Mouse (Mus musculus): ENCODE data around the gene Mtor. TPM values are rescaled to one million over a fixed set of nuclear protein-coding genes. Genes with fewer than 3 reads are reported as not detected.

Gene Mtor
- 10 to 100 TPM; 49.8 to 51.4 TPM for total RNA-seq (2021)
- long read RNA-seq, experiment 1, partial matches to known transcripts, result 10 of 17 reads
- long read RNA-seq, experiment 1, other reads (novel, unspliced or antisense), result 5 of 17 reads
- long read RNA-seq, experiment 2, partial matches to known transcripts, result 5 of 8 reads
- long read RNA-seq, experiment 2, other reads (novel, unspliced or antisense), result 3 of 8 reads

GRCm38 (mm10) chr4:148448179-148448852 is at the start of gene Mtor:
Gene Mtor (plus strand): TSS chr4:148448611.
- peak; percentile 97 to 99 for DNase-seq

GRCm38 (mm10) chr4:148399437-148400094 is 48.8 kb upstream of the Mtor start:
- DNase-seq, result no peak

GRCm38 (mm10) chr4:148403402-148403801 is 45.0 kb upstream of the Mtor start:
- DNase-seq, result no peak

- DNase-seq, result no peak
These were observed 43.7 kb upstream of the Mtor start for GRCm38 (mm10) chr4:148404748-148405147.

- DNase-seq, result no peak
These were observed 43.1 kb upstream of the Mtor start for GRCm38 (mm10) chr4:148405255-148405788.

- no peak for DNase-seq
These were observed 40.0 kb upstream of the Mtor start for GRCm38 (mm10) chr4:148408256-148408975.

GRCm38 (mm10) chr4:148415575-148415974 is 32.8 kb upstream of the Mtor start:
- DNase-seq, result no peak

- DNase-seq, result no peak
These were observed 31.3 kb upstream of the Mtor start for GRCm38 (mm10) chr4:148417074-148417526.

GRCm38 (mm10) chr4:148417559-148417958 is 30.9 kb upstream of the Mtor start:
- DNase-seq, result no peak

- DNase-seq, result peak; percentile 37 to 68
These were observed 21.2 kb upstream of the Mtor start for GRCm38 (mm10) chr4:148426950-148427850.

- no peak for DNase-seq
These were observed 19.9 kb upstream of the Mtor start for GRCm38 (mm10) chr4:148428544-148428943.

- DNase-seq, result no peak
These were observed 19.3 kb upstream of the Mtor start for GRCm38 (mm10) chr4:148429121-148429520.

- peak; percentile 35 to 80 for DNase-seq
These were observed 18.7 kb upstream of the Mtor start for GRCm38 (mm10) chr4:148429686-148430085.

- no peak for DNase-seq
These were observed 17.4 kb upstream of the Mtor start for GRCm38 (mm10) chr4:148430880-148431519.

- no peak for DNase-seq
These were observed 15.9 kb upstream of the Mtor start for GRCm38 (mm10) chr4:148432488-148432887.

GRCm38 (mm10) chr4:148433336-148433735 is 15.1 kb upstream of the Mtor start:
- no peak for DNase-seq

- DNase-seq, result no peak
These were observed 14.6 kb upstream of the Mtor start for GRCm38 (mm10) chr4:148433813-148434212.

GRCm38 (mm10) chr4:148434554-148434953 is 13.9 kb upstream of the Mtor start:
- peak; percentile 23 to 66 for DNase-seq

GRCm38 (mm10) chr4:148435106-148435505 is 13.3 kb upstream of the Mtor start:
- no peak for DNase-seq

- DNase-seq, result peak; percentile 22 to 23
These were observed 12.6 kb upstream of the Mtor start for GRCm38 (mm10) chr4:148435657-148436330.
